Mouse (Mus musculus): ENCODE data around the gene Lipo4. TPM values are rescaled to one million over a fixed set of nuclear protein-coding genes. Genes with fewer than 3 reads are reported as not detected.

Lipo4 gene
- total RNA-seq (2023; ENCODE audit: inconsistent age), result 0.30 to 0.35 TPM in 2 of 4 replicates, not detected in the others

DNA sequence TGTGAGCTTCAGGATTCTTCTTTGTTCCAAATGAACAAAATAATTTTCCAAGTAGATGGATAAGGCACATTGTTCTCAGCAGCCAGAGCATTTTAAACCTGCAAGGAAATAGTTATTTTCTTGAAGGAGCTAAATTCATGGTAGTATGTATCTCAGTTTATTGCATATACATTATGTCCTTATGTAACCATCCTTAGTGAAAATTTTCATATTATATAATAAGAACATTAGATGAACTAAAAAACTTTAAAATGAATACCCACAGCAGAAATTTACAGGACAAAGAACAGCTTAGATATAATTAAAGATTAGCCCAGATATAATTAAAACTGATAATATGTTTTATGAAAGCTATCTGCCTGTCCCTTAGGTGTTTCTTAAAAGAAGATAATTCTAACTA, at the start of gene Lipo4:
Gene Lipo4 (minus strand): TSS at position 101 of the 400 bp plus-strand sequence.

Other genes with a start within 250 kb of the Lipo4 start
- gene Rnls, start 125.5 kb downstream of the Lipo4 start, total RNA-seq (2023; ENCODE audit: inconsistent age), result 1.2 to 1.9 TPM (median 1.5 TPM) in 4 replicates
- not detected in 4 replicates for gene Gm8978, start 107.5 kb upstream of the Lipo4 start, total RNA-seq (2023; ENCODE audit: inconsistent age)
- gene Lipo2, start 233.6 kb upstream of the Lipo4 start, total RNA-seq (2023; ENCODE audit: inconsistent age), result not detected in 4 replicates
- gene Lipo3, start 244.2 kb upstream of the Lipo4 start, total RNA-seq (2023; ENCODE audit: inconsistent age), result 3.9 to 5.2 TPM (median 4.5 TPM) in 4 replicates